Mouse (Mus musculus) T-helper 2 cell (primary cell): ENCODE data around the gene Trim8.

ENCODE experiments used
- in situ Hi-C: fragments of 300-600 bp; cut with MboI, MseI; formaldehyde crosslinking; loops from one replicate; pipeline ENCODE4 v1.15.1; 2025; ENCODE audit warnings: high pct_unique_total_duplicates

Gene Trim8

GRCm38 (mm10) chr19:46547565-46547964 is 46.1 kb downstream of the Trim8 start:
- in situ Hi-C loops, result no loop called here

GRCm38 (mm10) chr19:46548110-46548509 is 46.6 kb downstream of the Trim8 start:
- in situ Hi-C loops, result no loop called here

- in situ Hi-C loops, result loop anchor here (5.0 kb wide), 1 partner anchor 113 kb away; no protein-coding TSS in a partner anchor
These were observed 48.9 kb downstream of the Trim8 start for GRCm38 (mm10) chr19:46550385-46550784.

DNA sequence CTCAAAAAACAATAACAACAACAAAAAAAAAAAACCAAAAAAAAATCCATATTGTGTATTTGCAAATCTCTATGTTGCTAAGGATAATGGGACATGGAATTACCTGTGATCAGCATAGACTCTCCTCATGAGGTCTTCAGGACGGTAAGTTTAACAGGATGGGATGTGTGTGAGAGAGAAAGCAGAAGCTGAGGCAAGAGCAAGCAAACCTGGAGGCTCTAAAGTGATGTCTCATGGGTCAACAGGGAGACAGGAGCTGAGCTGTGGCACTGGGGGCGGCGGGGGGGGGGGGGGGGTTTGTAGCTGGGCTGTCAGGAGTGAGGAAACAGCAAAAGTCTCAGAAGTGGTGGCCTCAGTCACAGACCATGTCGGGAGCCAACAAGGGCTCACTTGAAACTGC is 51.0 kb downstream of the Trim8 start:
- in situ Hi-C loops, result loop anchor here (5.0 kb wide), 1 partner anchor 115 kb away; no protein-coding TSS in a partner anchor

GRCm38 (mm10) chr19:46553541-46553955 is 52.0 kb downstream of the Trim8 start:
- in situ Hi-C loops, result loop anchor here (5.0 kb wide), 1 partner anchor 116 kb away; no protein-coding TSS in a partner anchor

- in situ Hi-C loops, result no loop called here
These were observed 56.5 kb downstream of the Trim8 start for GRCm38 (mm10) chr19:46558009-46558408.

GRCm38 (mm10) chr19:46558631-46559030 is 57.1 kb downstream of the Trim8 start:
- in situ Hi-C loops, result no loop called here

DNA sequence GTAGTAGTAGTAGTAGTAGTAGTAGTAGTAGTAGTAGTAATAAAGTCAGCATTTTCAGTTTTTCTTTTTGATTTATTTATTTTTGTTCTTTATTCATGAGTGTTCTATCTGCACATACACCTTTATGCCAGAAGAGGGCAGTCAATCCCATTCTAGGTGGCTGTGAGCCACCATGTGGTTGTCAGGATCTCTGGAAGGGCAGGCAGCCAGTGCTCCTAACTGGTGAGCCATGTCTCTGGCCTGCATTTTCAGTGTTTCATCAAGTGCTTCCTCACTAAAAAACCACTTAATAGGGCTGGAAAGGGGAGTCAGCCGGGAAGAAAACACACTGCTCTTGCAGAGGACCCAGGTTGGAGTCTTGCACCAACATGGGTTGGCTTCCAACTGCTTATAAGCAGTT is 60.6 kb downstream of the Trim8 start:
- in situ Hi-C loops, result no loop called here

DNA sequence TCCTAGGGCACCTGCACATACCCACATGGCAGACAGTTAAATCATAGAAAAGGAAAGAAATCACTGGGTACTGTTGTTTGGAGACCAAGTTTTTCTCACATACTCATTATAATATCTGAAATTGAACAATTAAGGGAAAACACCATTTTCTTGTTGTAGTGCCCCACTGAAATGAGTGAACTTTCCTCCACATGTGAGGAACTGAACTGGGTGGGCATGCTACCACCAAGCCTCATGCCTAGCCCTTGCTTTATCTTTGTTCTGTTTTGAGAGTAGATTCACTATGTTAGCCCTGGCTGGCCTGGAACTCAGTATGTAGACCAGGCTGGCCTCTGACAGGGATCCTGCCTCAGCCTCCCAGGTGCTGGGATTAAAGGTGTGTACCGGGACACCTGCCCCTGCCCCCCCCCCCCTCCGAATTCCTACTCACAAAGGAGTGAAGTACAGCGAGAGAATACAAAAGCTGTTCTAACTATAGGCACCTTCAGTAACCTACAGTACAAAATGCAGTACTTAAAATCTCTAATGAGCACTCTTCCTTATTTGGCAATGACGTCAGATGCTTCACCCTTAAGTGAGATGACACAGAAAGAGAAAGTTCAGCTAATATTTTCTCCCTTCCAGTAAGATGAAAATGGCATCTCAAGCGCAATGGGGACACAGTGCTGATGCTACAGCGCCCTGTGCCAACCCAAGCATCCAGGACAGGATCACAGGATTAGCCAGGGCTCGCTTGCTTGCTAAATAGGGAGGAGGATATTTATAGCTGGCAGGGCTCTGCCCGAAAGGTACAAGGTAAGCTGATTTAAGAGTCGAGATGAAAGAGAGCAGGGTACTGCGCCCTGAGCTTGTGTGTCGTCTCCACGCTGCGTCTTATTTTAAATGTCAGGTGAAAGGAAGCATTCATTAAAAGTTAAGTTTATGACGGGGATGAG is 61.3 kb downstream of the Trim8 start:
- in situ Hi-C loops, result no loop called here

- in situ Hi-C loops, result no loop called here
These were observed 62.1 kb downstream of the Trim8 start for GRCm38 (mm10) chr19:46563603-46564002.

- in situ Hi-C loops, result no loop called here
These were observed 62.6 kb downstream of the Trim8 start for GRCm38 (mm10) chr19:46564043-46564462.
